Mouse (Mus musculus): ENCODE data around the gene Nrxn3.

- TF ChIP-seq CTCF (IDR thresholded peaks at IDR 0.05; ENCODE audit: low read depth, low read length) (no peak), POLR2A (IDR thresholded peaks at IDR 0.05; ENCODE audit: borderline replicate concordance, low read depth, low read length) (no peak)
Measured at GRCm38 (mm10) chr12:88957431-88957830, 234.8 kb downstream of the Nrxn3 start.
